Mouse (Mus musculus): ENCODE data around the gene Wdtc1. TPM values are rescaled to one million over a fixed set of nuclear protein-coding genes. Genes with fewer than 3 reads are reported as not detected.

Gene Wdtc1
- polyA plus RNA-seq, 1 experiment from 2014 or later, result 25.6 TPM

DNA sequence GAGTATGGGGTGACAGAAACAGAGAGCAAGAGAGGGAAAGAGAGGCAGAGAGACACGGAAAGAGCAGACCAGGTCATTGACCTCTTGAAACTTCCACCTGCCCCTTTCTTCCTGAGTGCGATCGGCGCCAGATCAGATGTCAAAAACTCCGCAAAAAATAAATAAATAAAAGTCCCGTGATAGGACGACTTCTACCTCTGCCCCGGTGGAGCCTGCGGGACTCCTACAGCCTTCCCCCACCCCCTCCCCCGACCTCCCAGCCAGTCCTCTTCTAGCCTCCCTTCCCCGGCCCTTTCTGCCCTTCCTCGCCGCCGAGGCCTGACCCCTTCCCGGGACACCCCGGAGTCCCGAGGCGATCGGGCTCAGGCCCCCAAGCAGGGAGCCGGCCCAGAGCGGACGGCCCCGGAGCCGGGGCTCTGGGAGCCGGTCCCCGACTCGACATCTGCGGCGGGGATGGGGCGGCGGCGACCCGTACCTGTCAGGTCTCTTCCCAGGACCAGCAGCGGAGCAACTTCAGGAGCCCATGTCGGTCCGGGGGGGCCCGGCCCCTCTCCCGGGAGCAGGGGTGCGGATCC, 14.7 kb downstream of the Wdtc1 start:
- peak overlapping the region; percentile 83 for H3K27ac ChIP-seq
- H3K9me3 ChIP-seq (ENCODE audit: control insufficient read depth, low read length), result no peaks in the 10 kb centered on the region
- WGBS, result under 1% methylated on average over 35 of the region's 39 CpGs
- peak overlapping the region; percentile 97 for H3K4me3 ChIP-seq (replicated peaks; ENCODE audit: low read length)
- H3K36me3 ChIP-seq (replicated peaks; ENCODE audit: control insufficient read depth, insufficient read depth), result no peaks in the 10 kb centered on the region
- DNase-seq (ENCODE audit: low spot score), result no peak
- H3K9ac ChIP-seq, result peak overlapping the region; percentile 92
- no peak for ATAC-seq (ENCODE audit: low FRiP score)
- no peaks in the 10 kb centered on the region; the same call in 1 of the 2 replicates for H3K27me3 ChIP-seq (ENCODE audit: control insufficient read depth, insufficient read depth, low read length)
- H3K4me1 ChIP-seq (replicated peaks; ENCODE audit: control insufficient read depth, insufficient read depth, low read length), result peaks cover 8% of the 10 kb centered on the region; the same call in 1 of the 2 replicates
- H3K4me2 ChIP-seq (replicated peaks), result peak overlapping the region; percentile 86

DNA sequence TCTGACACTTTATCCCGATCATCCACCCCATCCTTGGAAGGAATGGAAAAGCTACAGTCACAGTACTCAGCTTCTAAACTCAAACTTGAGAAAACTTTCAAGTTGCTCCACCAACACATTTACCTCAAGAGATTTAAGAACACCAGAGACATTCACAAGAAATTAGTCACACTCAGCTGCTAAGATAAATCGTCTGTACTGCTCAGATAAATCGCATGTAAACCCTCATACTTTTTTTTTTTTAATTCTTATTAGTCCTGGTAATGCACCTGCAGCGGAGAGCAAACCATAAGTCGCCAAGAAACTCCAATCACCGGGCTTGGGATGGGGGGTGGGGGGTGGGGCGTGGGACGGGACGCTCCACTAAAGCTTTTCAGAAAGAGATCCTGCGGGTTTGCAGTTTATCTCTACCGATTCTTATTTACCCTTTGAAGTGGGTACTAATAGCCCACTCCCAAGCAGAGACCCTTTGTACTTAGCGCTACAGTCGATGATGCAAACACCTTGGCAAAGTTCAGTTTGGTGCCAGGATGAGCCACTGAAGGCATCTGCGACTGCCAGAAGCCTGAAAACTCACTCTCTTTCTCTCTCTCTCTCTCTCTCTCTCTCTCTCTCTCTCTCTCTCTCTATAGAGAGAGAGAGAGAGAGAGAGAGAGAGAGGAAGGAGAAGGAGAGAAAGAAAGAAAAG, 15.3 kb downstream of the Wdtc1 start:
- H3K4me2 ChIP-seq (replicated peaks), result peak overlapping the region; percentile 86
- H3K36me3 ChIP-seq (replicated peaks; ENCODE audit: control insufficient read depth, insufficient read depth), result no peaks in the 10 kb centered on the region
- no peaks in the 10 kb centered on the region for H3K27me3 ChIP-seq (ENCODE audit: control insufficient read depth, insufficient read depth, low read length)
- DNase-seq (ENCODE audit: low spot score) (no peak), ATAC-seq (ENCODE audit: low FRiP score) (no peak)
- H3K9ac ChIP-seq, result peak overlapping the region; percentile 92
- 10% methylated on average over 14 of the region's 14 CpGs for WGBS
- H3K27ac ChIP-seq, result no peak overlapping the region
- peaks cover 8% of the 10 kb centered on the region; the same call in 1 of the 2 replicates for H3K4me1 ChIP-seq (replicated peaks; ENCODE audit: control insufficient read depth, insufficient read depth, low read length)
- no peaks in the 10 kb centered on the region for H3K9me3 ChIP-seq (ENCODE audit: control insufficient read depth, low read length)
- peak overlapping the region; percentile 97 for H3K4me3 ChIP-seq (replicated peaks; ENCODE audit: low read length)

DNA sequence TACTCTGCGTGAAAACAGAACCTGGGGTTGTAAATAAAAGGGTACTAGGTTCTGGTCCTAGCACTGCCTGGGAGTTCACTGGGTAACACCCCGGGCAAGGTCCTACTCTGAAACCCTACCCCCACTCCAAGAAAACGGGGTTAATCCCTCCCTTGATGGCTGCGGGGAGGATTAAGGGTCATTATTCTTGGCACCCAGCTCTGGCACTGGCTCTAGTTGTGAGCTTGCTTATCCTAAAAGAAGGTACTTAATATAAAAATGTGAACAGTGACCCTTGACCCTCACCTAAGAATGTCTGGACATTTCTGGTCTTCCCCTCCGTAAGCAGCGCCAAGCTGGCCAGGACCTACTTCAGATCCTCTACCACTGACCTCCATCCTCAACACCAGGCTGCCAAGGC, 20.0 kb downstream of the Wdtc1 start:
- H3K4me2 ChIP-seq (replicated peaks), result no peak overlapping the region
- no peaks in the 10 kb centered on the region for H3K9me3 ChIP-seq (ENCODE audit: control insufficient read depth, low read length)
- H3K27me3 ChIP-seq (ENCODE audit: control insufficient read depth, insufficient read depth, low read length), result no peaks in the 10 kb centered on the region
- H3K4me3 ChIP-seq (replicated peaks; ENCODE audit: low read length), result no peak overlapping the region
- WGBS, result 63% methylated on average over 6 of the region's 6 CpGs
- ATAC-seq (ENCODE audit: low FRiP score) (no peak), DNase-seq (ENCODE audit: low spot score) (no peak)
- no peak overlapping the region for H3K9ac ChIP-seq
- peaks cover 8% of the 10 kb centered on the region; the same call in 1 of the 2 replicates for H3K4me1 ChIP-seq (replicated peaks; ENCODE audit: control insufficient read depth, insufficient read depth, low read length)
- H3K27ac ChIP-seq, result no peak overlapping the region
- no peaks in the 10 kb centered on the region for H3K36me3 ChIP-seq (replicated peaks; ENCODE audit: control insufficient read depth, insufficient read depth)

DNA sequence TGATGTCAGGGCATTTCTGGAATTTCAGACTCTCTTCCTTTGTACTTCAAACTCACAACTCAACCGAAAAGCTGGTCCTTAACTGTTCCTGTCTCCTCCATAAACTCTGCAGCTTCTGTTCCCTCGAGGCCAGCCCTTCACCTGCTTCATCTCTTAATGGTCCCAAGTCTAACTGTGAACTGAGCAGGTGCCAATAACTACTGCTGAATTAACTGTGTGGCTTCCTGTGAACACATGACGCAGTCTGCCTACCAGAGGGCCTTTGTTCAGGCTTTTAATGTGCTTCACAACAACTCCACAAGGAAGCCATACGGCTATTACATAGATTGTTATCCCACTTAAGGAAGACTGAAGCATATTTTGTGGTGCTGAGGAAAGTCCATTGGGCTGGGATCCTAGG, 23.0 kb downstream of the Wdtc1 start:
- WGBS, result 82% methylated on average over 4 of the region's 4 CpGs
- Histone ChIP-seq H3K9me3 (ENCODE audit: control insufficient read depth, low read length) (no peaks in the 10 kb centered on the region), H3K27me3 (ENCODE audit: control insufficient read depth, insufficient read depth, low read length) (no peaks in the 10 kb centered on the region), H3K4me2 (replicated peaks) (no peak overlapping the region), H3K9ac (no peak overlapping the region), H3K36me3 (replicated peaks; ENCODE audit: control insufficient read depth, insufficient read depth) (no peaks in the 10 kb centered on the region), H3K4me3 (replicated peaks; ENCODE audit: low read length) (no peak overlapping the region), H3K27ac (no peak overlapping the region), H3K4me1 (replicated peaks; ENCODE audit: control insufficient read depth, insufficient read depth, low read length) (no peaks in the 10 kb centered on the region)
- DNase-seq (ENCODE audit: low spot score) (no peak), ATAC-seq (ENCODE audit: low FRiP score) (no peak)

DNA sequence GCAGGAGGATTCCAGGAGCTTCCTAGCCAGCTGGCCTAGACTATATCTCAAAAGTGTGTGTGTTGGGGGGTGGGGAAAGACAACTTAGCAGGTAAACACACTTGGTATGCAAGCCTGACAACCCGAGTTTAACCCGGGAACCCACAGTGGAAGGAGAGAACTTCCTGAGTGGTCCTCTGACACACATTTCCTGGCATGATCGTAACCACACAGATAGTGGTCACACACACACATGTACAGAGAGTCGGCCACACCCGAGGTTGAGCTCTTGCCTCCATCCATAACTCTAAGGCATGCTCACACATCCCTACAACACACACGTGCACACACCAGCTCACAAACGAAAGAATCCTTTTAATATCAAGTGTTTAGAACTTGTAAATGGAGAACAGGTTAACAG, 25.2 kb downstream of the Wdtc1 start:
- ATAC-seq (ENCODE audit: low FRiP score) (no peak), DNase-seq (ENCODE audit: low spot score) (no peak)
- WGBS, result 89% methylated on average over 7 of the region's 7 CpGs

DNA sequence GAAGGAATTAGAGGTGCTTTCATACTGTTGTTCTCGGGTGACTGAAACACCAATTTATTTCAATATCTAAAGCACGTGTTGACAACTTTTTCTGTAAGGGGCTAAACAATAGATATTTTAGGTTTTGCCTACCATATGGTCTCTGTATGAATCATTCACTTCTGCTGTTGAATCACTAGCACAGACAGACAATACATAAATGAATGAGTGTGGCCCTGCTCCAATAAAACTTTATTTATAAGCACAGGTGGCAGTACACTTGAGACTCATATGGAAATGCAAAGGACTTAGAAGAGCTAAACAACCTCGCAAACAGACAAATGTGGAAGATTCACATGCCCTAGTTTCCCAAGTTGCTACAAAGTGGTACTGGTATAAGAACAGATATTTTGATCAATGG, 33.6 kb downstream of the Wdtc1 start:
- Histone ChIP-seq H3K4me2 (replicated peaks) (no peak overlapping the region), H3K27ac (no peak overlapping the region), H3K4me3 (replicated peaks; ENCODE audit: low read length) (no peak overlapping the region), H3K9ac (no peak overlapping the region), H3K4me1 (replicated peaks; ENCODE audit: control insufficient read depth, insufficient read depth, low read length) (no peaks in the 10 kb centered on the region), H3K36me3 (replicated peaks; ENCODE audit: control insufficient read depth, insufficient read depth) (peaks cover 27% of the 10 kb centered on the region), H3K27me3 (ENCODE audit: control insufficient read depth, insufficient read depth, low read length) (no peaks in the 10 kb centered on the region), H3K9me3 (ENCODE audit: control insufficient read depth, low read length) (no peaks in the 10 kb centered on the region)
- no peak for DNase-seq (ENCODE audit: low spot score)
- no peak for ATAC-seq (ENCODE audit: low FRiP score)
- 90% methylated on average over 3 of the region's 3 CpGs for WGBS

More for the DNA sequence above, 25.2 kb downstream of the Wdtc1 start:
- H3K4me3 ChIP-seq (replicated peaks; ENCODE audit: low read length), result no peak overlapping the region
- H3K4me2 ChIP-seq (replicated peaks), result no peak overlapping the region
- no peaks in the 10 kb centered on the region for H3K4me1 ChIP-seq (replicated peaks; ENCODE audit: control insufficient read depth, insufficient read depth, low read length)
- H3K27ac ChIP-seq, result no peak overlapping the region
- no peak overlapping the region for H3K9ac ChIP-seq
- H3K9me3 ChIP-seq (ENCODE audit: control insufficient read depth, low read length), result no peaks in the 10 kb centered on the region
- peaks cover 5% of the 10 kb centered on the region; the same call in 1 of the 2 replicates for H3K36me3 ChIP-seq (replicated peaks; ENCODE audit: control insufficient read depth, insufficient read depth)
- no peaks in the 10 kb centered on the region for H3K27me3 ChIP-seq (ENCODE audit: control insufficient read depth, insufficient read depth, low read length)

DNA sequence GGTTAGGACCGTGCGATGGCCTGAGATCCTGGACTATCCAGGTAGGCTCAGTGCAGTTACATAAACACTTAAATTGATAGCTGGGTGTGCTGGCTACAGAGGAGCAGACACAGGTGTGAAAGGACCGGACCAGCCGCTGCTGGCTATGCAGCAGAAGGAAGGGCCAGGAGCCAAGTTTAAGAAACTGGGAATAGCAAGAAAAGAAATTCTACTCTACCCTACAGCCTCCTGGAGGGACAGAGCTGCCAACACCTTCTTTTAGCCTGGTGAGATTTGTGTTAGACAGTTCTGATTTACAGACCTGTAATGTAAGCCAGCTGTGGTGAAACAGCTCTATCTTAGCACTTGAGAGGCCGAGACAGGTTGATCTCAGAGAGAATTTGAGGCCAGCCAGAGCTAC, 37.3 kb downstream of the Wdtc1 start:
- ATAC-seq (ENCODE audit: low FRiP score) (no peak), DNase-seq (ENCODE audit: low spot score) (no peak)
- Histone ChIP-seq H3K27ac (no peak overlapping the region), H3K36me3 (replicated peaks; ENCODE audit: control insufficient read depth, insufficient read depth) (peaks cover 20% of the 10 kb centered on the region), H3K4me3 (replicated peaks; ENCODE audit: low read length) (no peak overlapping the region), H3K9me3 (ENCODE audit: control insufficient read depth, low read length) (no peaks in the 10 kb centered on the region), H3K9ac (no peak overlapping the region), H3K4me2 (replicated peaks) (no peak overlapping the region), H3K4me1 (replicated peaks; ENCODE audit: control insufficient read depth, insufficient read depth, low read length) (no peaks in the 10 kb centered on the region), H3K27me3 (ENCODE audit: control insufficient read depth, insufficient read depth, low read length) (no peaks in the 10 kb centered on the region)
- whole genome bisulfite sequencing, result 90% methylated on average over 5 of the region's 5 CpGs

DNA sequence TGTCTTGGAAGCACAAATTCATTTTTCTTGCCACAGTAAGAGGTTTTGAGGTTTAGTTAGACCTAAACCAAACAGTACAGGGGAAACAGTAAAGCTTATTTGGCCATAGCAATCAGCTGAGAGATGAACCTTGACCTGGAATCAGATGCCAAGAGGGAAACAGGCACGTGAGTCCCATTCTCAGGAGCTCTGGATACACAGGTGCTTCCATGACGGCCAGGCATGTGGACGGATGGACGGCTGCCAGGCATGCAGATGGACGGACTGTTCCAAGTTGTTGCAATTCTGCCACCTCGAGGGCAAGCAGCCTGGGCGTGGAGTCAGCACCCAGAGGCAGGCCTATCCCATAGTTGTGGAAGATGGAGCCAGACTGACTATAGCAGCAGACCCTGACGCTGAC, 38.4 kb downstream of the Wdtc1 start:
- DNase-seq (ENCODE audit: low spot score) (no peak), ATAC-seq (ENCODE audit: low FRiP score) (no peak)
- Histone ChIP-seq H3K9me3 (ENCODE audit: control insufficient read depth, low read length) (no peaks in the 10 kb centered on the region), H3K4me3 (replicated peaks; ENCODE audit: low read length) (no peak overlapping the region), H3K27ac (no peak overlapping the region), H3K27me3 (ENCODE audit: control insufficient read depth, insufficient read depth, low read length) (no peaks in the 10 kb centered on the region), H3K36me3 (replicated peaks; ENCODE audit: control insufficient read depth, insufficient read depth) (peaks cover 20% of the 10 kb centered on the region), H3K4me1 (replicated peaks; ENCODE audit: control insufficient read depth, insufficient read depth, low read length) (no peaks in the 10 kb centered on the region), H3K9ac (no peak overlapping the region), H3K4me2 (replicated peaks) (no peak overlapping the region)
- 82% methylated on average over 8 of the region's 8 CpGs for WGBS

DNA sequence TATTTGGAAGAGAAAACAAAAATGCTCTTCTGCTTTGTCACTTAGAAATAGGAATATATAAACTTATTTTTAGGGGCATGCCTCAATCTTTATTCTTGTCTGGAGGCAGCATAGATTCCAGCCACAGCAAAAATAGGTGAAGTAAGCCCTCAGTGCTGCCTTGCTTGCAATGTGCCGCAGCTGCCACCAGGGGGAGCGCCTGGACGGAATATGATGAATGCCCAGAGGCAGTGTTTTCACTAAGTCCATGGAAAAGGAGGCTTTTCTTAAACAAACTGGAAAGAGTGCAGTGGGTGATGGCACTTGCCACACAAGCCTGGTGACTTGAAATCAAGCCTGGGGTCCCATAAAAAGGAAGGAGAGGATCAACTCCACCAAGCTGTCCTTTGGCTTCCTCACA, 43.3 kb downstream of the Wdtc1 start:
- Histone ChIP-seq H3K9ac (no peak overlapping the region), H3K4me3 (replicated peaks; ENCODE audit: low read length) (no peak overlapping the region), H3K27me3 (ENCODE audit: control insufficient read depth, insufficient read depth, low read length) (no peaks in the 10 kb centered on the region), H3K4me2 (replicated peaks) (no peak overlapping the region), H3K27ac (no peak overlapping the region), H3K9me3 (ENCODE audit: control insufficient read depth, low read length) (no peaks in the 10 kb centered on the region), H3K4me1 (replicated peaks; ENCODE audit: control insufficient read depth, insufficient read depth, low read length) (no peaks in the 10 kb centered on the region), H3K36me3 (replicated peaks; ENCODE audit: control insufficient read depth, insufficient read depth) (peaks cover 36% of the 10 kb centered on the region)
- no peak for ATAC-seq (ENCODE audit: low FRiP score)
- 0% methylated on average over 3 of the region's 3 CpGs for WGBS
- DNase-seq (ENCODE audit: low spot score), result peak; percentile 90
